Mouse (Mus musculus) hindbrain, embryonic 14.5 days (tissue): ENCODE data around the gene Cerk. TPM values are rescaled to one million over a fixed set of nuclear protein-coding genes. Genes with fewer than 3 reads are reported as not detected.

Experiments used
- ATAC-seq: fragments of 200-750 bp; cut with Nextera tagmentation; 2 replicates; pipeline ENCODE4 v1.8.0; 2017; ENCODE audit warnings: moderate number of reproducible peaks, mild to moderate bottlenecking, moderate TSS enrichment, moderate library complexity; ENCODE audit not compliant: low FRiP score
- DNase-seq: peaks from one replicate; pipeline ENCODE4 v3.0.0-alpha.2; 2015; ENCODE audit warnings: low spot score
- H3K27ac ChIP-seq: fragments of 300-500 bp; sonication (generic); 2 replicates; pipeline ENCODE4 v1.5.1; 2014; ENCODE audit warnings: mild to moderate bottlenecking, moderate library complexity
- H3K27me3 ChIP-seq: fragments of 300-500 bp; sonication (generic); 2 replicates; pipeline ENCODE4 v1.6.1; 2014; ENCODE audit warnings: mild to moderate bottlenecking, low read length, mixed read lengths; ENCODE audit not compliant: control insufficient read depth, insufficient read depth
- H3K36me3 ChIP-seq: fragments of 300-500 bp; sonication (generic); replicated peaks from 2 replicates; pipeline ENCODE4 v1.6.1; 2014; ENCODE audit not compliant: control insufficient read depth, insufficient read depth
- H3K4me1 ChIP-seq: fragments of 300-500 bp; sonication (generic); replicated peaks from 2 replicates; pipeline ENCODE4 v1.6.1; 2014; ENCODE audit warnings: antibody characterized with exemption, low read length, mixed read lengths; ENCODE audit not compliant: control insufficient read depth, insufficient read depth
- H3K4me2 ChIP-seq: fragments of 300-500 bp; sonication (generic); replicated peaks from 2 replicates; pipeline ENCODE4 v1.6.1; 2014; ENCODE audit warnings: mild to moderate bottlenecking, moderate library complexity
- H3K4me3 ChIP-seq: fragments of 300-500 bp; sonication (generic); replicated peaks from 2 replicates; pipeline ENCODE4 v1.5.1; 2014; ENCODE audit warnings: mild to moderate bottlenecking, low read length
- H3K9ac ChIP-seq: fragments of 300-500 bp; sonication (generic); 2 replicates; pipeline ENCODE4 v1.6.1; 2014
- H3K9me3 ChIP-seq: fragments of 300-500 bp; sonication (generic); 2 replicates; pipeline ENCODE4 v1.6.1; 2016; ENCODE audit warnings: low read length; ENCODE audit not compliant: control insufficient read depth
- WGBS: fragments of 180-500 bp; shearing (Covaris S2); extraction: QIAGEN DNeasy Blood & Tissue Kit; methylation state at CpG from one replicate; pipeline ENCODE4 v1.1.7; 2014; 5-methylcytosine and 5-hydroxymethylcytosine counted together
- polyA plus RNA-seq: library from polyadenylated mRNA; unstranded; fragments of >200 nt; fragmentation: Nextera tagmentation; extraction: Ambion mirVana; gene quantifications from 2 replicates; pipeline ENCODE4 v1.2.1, GENCODE M21; 2014

Cerk gene
- polyA plus RNA-seq, 1 experiment from 2014 or later = 28.3 TPM

- Histone ChIP-seq H3K27ac (no peak overlapping the region), H3K4me3 (no peak overlapping the region), H3K9me3 (no peaks in the 10 kb centered on the region), H3K9ac (no peak overlapping the region), H3K4me1 (peaks cover 13% of the 10 kb centered on the region), H3K36me3 (no peaks in the 10 kb centered on the region), H3K4me2 (no peak overlapping the region), H3K27me3 (no peaks in the 10 kb centered on the region)
- no peak for DNase-seq
- WGBS = 71% methylated on average over 3 of the region's 3 CpGs
- no peak for ATAC-seq
Observed at GRCm38 (mm10) chr15:86172124-86172523, 13.8 kb downstream of the Cerk start.

- Histone ChIP-seq H3K36me3 (no peaks in the 10 kb centered on the region), H3K9ac (no peak overlapping the region), H3K27ac (no peak overlapping the region), H3K27me3 (no peaks in the 10 kb centered on the region), H3K4me2 (no peak overlapping the region), H3K4me3 (no peak overlapping the region), H3K4me1 (peaks cover 13% of the 10 kb centered on the region), H3K9me3 (no peaks in the 10 kb centered on the region)
- WGBS = 83% methylated on average over 12 of the region's 12 CpGs
- DNase-seq = no peak
- no peak for ATAC-seq
Observed at GRCm38 (mm10) chr15:86171316-86171715, 14.6 kb downstream of the Cerk start.

GRCm38 (mm10) chr15:86169817-86170110 is 16.2 kb downstream of the Cerk start:
- DNase-seq = no peak
- Histone ChIP-seq H3K9me3 (no peaks in the 10 kb centered on the region), H3K36me3 (peaks cover 1% of the 10 kb centered on the region; the same call in 1 of the 2 replicates), H3K4me1 (peaks cover 13% of the 10 kb centered on the region), H3K27ac (no peak overlapping the region), H3K4me3 (no peak overlapping the region), H3K4me2 (no peak overlapping the region), H3K27me3 (no peaks in the 10 kb centered on the region), H3K9ac (no peak overlapping the region)
- no peak for ATAC-seq
- WGBS = 70% methylated on average over 4 of the region's 4 CpGs

DNA sequence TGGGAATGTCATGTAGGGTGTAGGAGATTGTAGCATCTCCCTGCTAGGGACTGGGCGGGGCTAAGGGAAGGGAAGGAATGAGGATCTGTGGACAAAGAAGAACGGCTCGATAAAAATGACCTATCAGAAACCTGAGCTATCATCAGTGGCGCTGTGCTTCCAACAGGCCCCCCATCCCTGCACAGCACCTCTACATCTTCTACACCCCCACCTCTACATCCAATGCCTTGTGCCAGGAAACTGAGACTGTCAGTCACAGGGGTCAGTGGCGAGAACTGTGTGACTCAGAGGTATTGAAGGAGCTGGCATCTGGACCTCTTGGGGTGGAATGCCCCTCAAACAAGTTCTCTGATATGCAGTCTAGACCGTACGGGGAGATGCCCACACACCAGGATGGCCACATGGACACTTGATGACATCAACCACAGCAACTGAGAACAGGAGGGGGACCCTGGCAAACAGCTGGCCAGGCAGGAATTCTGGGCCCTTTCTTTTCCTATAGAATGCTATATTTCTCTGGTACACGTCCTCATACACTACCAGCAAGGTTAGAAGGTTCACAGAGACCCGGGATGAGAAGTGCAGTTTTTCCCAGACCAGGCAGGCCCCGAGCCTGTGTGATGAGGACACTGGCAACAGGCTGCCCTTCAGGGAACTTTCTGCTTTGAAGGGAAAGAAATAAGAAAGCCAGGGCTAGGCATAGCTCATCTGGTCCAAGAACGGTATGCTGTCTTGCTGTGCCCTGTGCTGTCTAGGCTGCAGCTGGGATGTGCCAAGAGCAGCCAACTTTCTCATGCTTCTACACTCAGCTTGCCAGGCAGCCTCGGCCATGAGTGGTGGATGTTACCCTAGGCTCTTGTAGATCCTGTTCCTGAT is 16.8 kb downstream of the Cerk start:
- WGBS = 80% methylated on average over 12 of the region's 12 CpGs
- Histone ChIP-seq H3K4me2 (no peak overlapping the region), H3K27me3 (no peaks in the 10 kb centered on the region), H3K4me1 (peaks cover 13% of the 10 kb centered on the region), H3K27ac (no peak overlapping the region), H3K9me3 (no peaks in the 10 kb centered on the region), H3K36me3 (peaks cover 7% of the 10 kb centered on the region; the same call in 1 of the 2 replicates), H3K9ac (no peak overlapping the region), H3K4me3 (no peak overlapping the region)
- no peak for ATAC-seq
- no peak for DNase-seq

DNA sequence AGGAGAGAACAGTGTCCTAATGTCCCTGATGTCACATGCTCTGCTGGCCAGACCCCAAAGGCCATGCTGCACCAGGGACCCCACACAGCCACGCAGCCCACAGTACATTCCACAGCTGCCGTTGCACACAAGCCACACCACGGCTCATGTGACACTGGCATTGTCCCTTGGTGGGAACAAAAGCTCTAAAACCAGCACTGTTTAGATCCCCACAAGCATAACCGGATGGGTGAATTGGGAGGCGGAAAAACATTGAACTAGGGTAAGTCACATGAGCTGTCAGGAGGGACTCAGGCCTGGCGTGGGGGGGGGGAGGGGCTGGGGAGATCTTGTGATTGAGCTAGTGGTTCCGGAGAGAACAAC is 17.5 kb downstream of the Cerk start:
- no peak overlapping the region for H3K9ac ChIP-seq
- peak overlapping the region; percentile 24; the same call in 1 of the 2 replicates for H3K27ac ChIP-seq
- no peak overlapping the region for H3K4me3 ChIP-seq

DNA sequence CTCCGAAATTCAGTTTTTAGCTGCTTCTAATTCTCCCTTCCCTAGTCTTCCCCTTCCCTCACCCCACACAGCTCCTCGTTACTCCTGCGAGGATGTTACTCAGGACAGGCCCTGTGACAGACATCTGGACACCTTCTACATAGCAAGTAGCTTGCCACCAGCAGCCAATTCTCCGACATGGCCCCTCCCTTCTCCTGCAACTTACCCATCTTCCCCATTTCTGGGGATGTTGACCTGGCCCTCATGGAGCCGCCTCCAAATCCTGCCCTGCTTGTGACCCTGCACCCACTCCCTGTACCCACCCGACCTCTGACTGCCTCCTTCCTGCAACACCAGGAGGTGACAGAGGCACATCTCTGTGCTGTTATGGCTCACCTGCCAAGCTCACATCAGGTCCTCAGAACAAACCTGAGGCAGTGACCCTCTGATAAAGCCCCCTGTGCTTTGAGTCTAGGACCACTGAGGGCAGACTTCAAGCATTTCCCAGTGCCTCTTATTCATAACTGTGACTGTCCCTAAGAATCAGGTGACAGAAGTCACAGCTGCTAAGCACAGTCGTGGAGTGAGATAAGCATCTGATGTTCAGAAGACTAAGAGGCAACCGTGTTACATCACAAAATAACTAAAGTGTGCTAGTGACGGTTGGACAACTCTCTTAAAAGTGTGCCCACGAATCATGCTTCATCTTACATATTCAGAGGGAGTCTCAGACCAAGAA is 18.0 kb downstream of the Cerk start:
- no peak for DNase-seq
- Histone ChIP-seq H3K27me3 (no peaks in the 10 kb centered on the region), H3K27ac (no peak overlapping the region), H3K4me2 (no peak overlapping the region), H3K9me3 (no peaks in the 10 kb centered on the region), H3K36me3 (peaks cover 12% of the 10 kb centered on the region; the same call in 1 of the 2 replicates), H3K4me1 (peaks cover 13% of the 10 kb centered on the region), H3K4me3 (no peak overlapping the region), H3K9ac (no peak overlapping the region)
- 78% methylated on average over 10 of the region's 10 CpGs for WGBS
- no peak for ATAC-seq

More for the DNA sequence above, 17.5 kb downstream of the Cerk start:
- H3K4me2 ChIP-seq = no peak overlapping the region
- peaks cover 13% of the 10 kb centered on the region for H3K4me1 ChIP-seq
- DNase-seq (no peak), ATAC-seq (0 out of 2 replicates have a peak, but pooled peaks have one; percentile 34)
- H3K9me3 ChIP-seq = no peaks in the 10 kb centered on the region
- WGBS = 16% methylated on average over 7 of the region's 7 CpGs
- H3K27me3 ChIP-seq = no peaks in the 10 kb centered on the region
- H3K36me3 ChIP-seq = peaks cover 12% of the 10 kb centered on the region; the same call in 1 of the 2 replicates

DNA sequence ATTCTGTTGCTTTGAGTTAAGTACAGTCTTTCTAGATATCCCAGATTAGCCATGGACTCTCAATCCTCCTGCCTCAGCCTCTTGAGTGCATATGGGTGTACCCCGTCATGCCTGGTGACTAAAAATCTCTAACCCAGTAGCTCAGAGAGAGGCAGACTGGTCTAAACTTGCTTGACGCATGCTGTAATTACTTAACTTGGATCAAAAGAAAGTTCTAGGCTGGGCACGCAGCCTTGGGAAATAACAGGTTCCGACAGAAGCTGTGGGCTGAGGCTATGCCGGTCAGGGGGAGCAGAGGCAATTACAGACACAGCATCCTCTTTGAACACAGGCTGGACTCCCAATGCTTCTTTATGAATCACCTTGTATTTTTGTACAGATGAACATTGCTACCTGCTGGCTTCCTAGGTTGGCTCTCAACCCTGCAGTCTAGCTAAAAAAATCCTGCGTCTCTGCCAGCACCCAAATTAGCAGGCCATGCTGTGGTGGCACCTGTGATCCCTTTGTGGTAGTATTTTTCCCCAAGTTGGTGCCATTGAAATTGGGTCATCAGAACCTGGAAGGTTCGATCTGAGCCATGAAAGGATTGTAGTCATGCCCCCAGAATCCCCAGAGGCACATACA is 18.8 kb downstream of the Cerk start:
- H3K4me1 ChIP-seq = peaks cover 13% of the 10 kb centered on the region
- no peaks in the 10 kb centered on the region for H3K9me3 ChIP-seq
- H3K36me3 ChIP-seq = peaks cover 13% of the 10 kb centered on the region; the same call in 1 of the 2 replicates
- no peak overlapping the region for H3K9ac ChIP-seq
- 94% methylated on average over 7 of the region's 7 CpGs for WGBS
- H3K4me3 ChIP-seq = no peak overlapping the region
- no peaks in the 10 kb centered on the region for H3K27me3 ChIP-seq
- ATAC-seq (no peak), DNase-seq (no peak)
- H3K4me2 ChIP-seq = no peak overlapping the region
- H3K27ac ChIP-seq = no peak overlapping the region

- WGBS = 88% methylated on average over 24 of the region's 24 CpGs
- no peaks in the 10 kb centered on the region for H3K27me3 ChIP-seq
- DNase-seq (no peak), ATAC-seq (no peak)
- H3K4me1 ChIP-seq = peaks cover 13% of the 10 kb centered on the region
- H3K4me3 ChIP-seq = no peak overlapping the region
- H3K36me3 ChIP-seq = peaks cover 22% of the 10 kb centered on the region
- no peak overlapping the region for H3K27ac ChIP-seq
- H3K9ac ChIP-seq = no peak overlapping the region
- H3K4me2 ChIP-seq = no peak overlapping the region
- H3K9me3 ChIP-seq = no peaks in the 10 kb centered on the region
Observed at GRCm38 (mm10) chr15:86165811-86166590, 19.9 kb downstream of the Cerk start.
